Mouse (Mus musculus): ENCODE data around the gene Mmp23. TPM values are rescaled to one million over a fixed set of nuclear protein-coding genes. Genes with fewer than 3 reads are reported as not detected.

Mmp23 gene
- polyA plus RNA-seq, 1 experiment, result 5.5 TPM

Other genes starting within 250 kb of the Mmp23 start
- not detected in 2 replicates for gene Cfap74, start 244.2 kb downstream of the Mmp23 start, polyA plus RNA-seq (2012; ENCODE audit: insufficient read depth, insufficient read length, missing spikeins)
- 1.1 and 3.7 TPM in 2 replicates for gene Tmem52, start 184.3 kb downstream of the Mmp23 start, polyA plus RNA-seq (2012; ENCODE audit: insufficient read depth, insufficient read length, missing spikeins)
- 193 and 220 TPM in 2 replicates for gene Gnb1, start 162.0 kb downstream of the Mmp23 start, polyA plus RNA-seq (2012; ENCODE audit: insufficient read depth, insufficient read length, missing spikeins)
- 147 and 155 TPM in 2 replicates for gene Nadk, start 91.0 kb downstream of the Mmp23 start, polyA plus RNA-seq (2012; ENCODE audit: insufficient read depth, insufficient read length, missing spikeins)
- gene Slc35e2, start 52.0 kb downstream of the Mmp23 start, polyA plus RNA-seq (2012; ENCODE audit: insufficient read depth, insufficient read length, missing spikeins), result 7.0 and 9.4 TPM in 2 replicates
- 32.4 and 37.9 TPM in 2 replicates for gene Cdk11b, start 28.5 kb downstream of the Mmp23 start, polyA plus RNA-seq (2012; ENCODE audit: insufficient read depth, insufficient read length, missing spikeins)
- gene Gm10563, start 8.0 kb downstream of the Mmp23 start, polyA plus RNA-seq (2012; ENCODE audit: insufficient read depth, insufficient read length, missing spikeins), result not detected in 2 replicates
- gene Mib2, start 15.8 kb upstream of the Mmp23 start, polyA plus RNA-seq (2012; ENCODE audit: insufficient read depth, insufficient read length, missing spikeins), result 9.7 and 29.1 TPM in 2 replicates
- gene Fndc10, start 41.0 kb upstream of the Mmp23 start, polyA plus RNA-seq (2012; ENCODE audit: insufficient read depth, insufficient read length, missing spikeins), result 2.4 and 3.5 TPM in 2 replicates
- 61.2 and 80.5 TPM in 2 replicates for gene Ssu72, start 51.4 kb upstream of the Mmp23 start, polyA plus RNA-seq (2012; ENCODE audit: insufficient read depth, insufficient read length, missing spikeins)
- 0.46 TPM in 1 of 2 replicates, not detected in the other for gene Tmem240, start 81.4 kb upstream of the Mmp23 start, polyA plus RNA-seq (2012; ENCODE audit: insufficient read depth, insufficient read length, missing spikeins)
- gene Atad3a, start 107.7 kb upstream of the Mmp23 start, polyA plus RNA-seq (2012; ENCODE audit: insufficient read depth, insufficient read length, missing spikeins), result 57.0 and 74.0 TPM in 2 replicates
- gene Vwa1, start 121.3 kb upstream of the Mmp23 start, polyA plus RNA-seq (2012; ENCODE audit: insufficient read depth, insufficient read length, missing spikeins), result 2.3 and 3.9 TPM in 2 replicates
- 0.42 and 0.67 TPM in 2 replicates for gene Tmem88b, start 132.5 kb upstream of the Mmp23 start, polyA plus RNA-seq (2012; ENCODE audit: insufficient read depth, insufficient read length, missing spikeins)
- not detected in 2 replicates for gene Ankrd65, start 137.1 kb upstream of the Mmp23 start, polyA plus RNA-seq (2012; ENCODE audit: insufficient read depth, insufficient read length, missing spikeins)
- 367 and 416 TPM in 2 replicates for gene Mrpl20, start 149.5 kb upstream of the Mmp23 start, polyA plus RNA-seq (2012; ENCODE audit: insufficient read depth, insufficient read length, missing spikeins)
- gene Ccnl2, start 159.1 kb upstream of the Mmp23 start, polyA plus RNA-seq (2012; ENCODE audit: insufficient read depth, insufficient read length, missing spikeins), result 28.2 and 61.6 TPM in 2 replicates
- gene Aurkaip1, start 177.9 kb upstream of the Mmp23 start, polyA plus RNA-seq (2012; ENCODE audit: insufficient read depth, insufficient read length, missing spikeins), result 259 and 309 TPM in 2 replicates
- 17.3 and 22.3 TPM in 2 replicates for gene Mxra8, start 186.3 kb upstream of the Mmp23 start, polyA plus RNA-seq (2012; ENCODE audit: insufficient read depth, insufficient read length, missing spikeins)
- gene Dvl1, start 194.0 kb upstream of the Mmp23 start, polyA plus RNA-seq (2012; ENCODE audit: insufficient read depth, insufficient read length, missing spikeins), result 19.2 and 20.2 TPM in 2 replicates
- gene Tas1r3, start 210.0 kb upstream of the Mmp23 start, polyA plus RNA-seq (2012; ENCODE audit: insufficient read depth, insufficient read length, missing spikeins), result not detected in 2 replicates
- gene Cptp, start 216.1 kb upstream of the Mmp23 start, polyA plus RNA-seq (2012; ENCODE audit: insufficient read depth, insufficient read length, missing spikeins), result 6.0 and 11.5 TPM in 2 replicates
- gene Ints11, start 216.2 kb upstream of the Mmp23 start, polyA plus RNA-seq (2012; ENCODE audit: insufficient read depth, insufficient read length, missing spikeins), result 12.9 and 15.1 TPM in 2 replicates
- gene Pusl1, start 238.4 kb upstream of the Mmp23 start, polyA plus RNA-seq (2012; ENCODE audit: insufficient read depth, insufficient read length, missing spikeins), result 5.7 and 7.8 TPM in 2 replicates
- gene Acap3, start 238.4 kb upstream of the Mmp23 start, polyA plus RNA-seq (2012; ENCODE audit: insufficient read depth, insufficient read length, missing spikeins), result 2.9 and 5.2 TPM in 2 replicates